Mouse (Mus musculus) megakaryocyte, adult 5-6 weeks (primary cell): ENCODE data around the gene Ptprs. TPM values are rescaled to one million over a fixed set of nuclear protein-coding genes. Genes with fewer than 3 reads are reported as not detected.

Experiments used
- ATAC-seq: 2 replicates; pipeline ENCODE4 v1.8.0; 2016; ENCODE audit warnings: mild to moderate bottlenecking, inconsistent platforms; ENCODE audit not compliant: poor library complexity, severe bottlenecking
- total RNA-seq, 2 experiments: library from RNA; stranded (forward) in 1 of 2; stranded (reverse) in 1 of 2; fragments of 153-499, 151-499 nt in 1 of 2; fragments of 221-1000, 200-1000 nt in 1 of 2; gene quantifications; 2 replicates each; pipeline versions ENCODE4 v1.2.3 to v1.2.4; 2015 to 2017

Ptprs gene
- total RNA-seq, 2 experiments from 2014 or later: 17.3 to 18.6 TPM

- ATAC-seq: no peak
Observed at GRCm38 (mm10) chr17:56494480-56494879, 18.2 kb upstream of the Ptprs start.

GRCm38 (mm10) chr17:56493841-56494240, 17.6 kb upstream of the Ptprs start:
- no peak for ATAC-seq

GRCm38 (mm10) chr17:56490438-56491152, 14.3 kb upstream of the Ptprs start:
- ATAC-seq: no peak

GRCm38 (mm10) chr17:56488028-56488427, 11.7 kb upstream of the Ptprs start:
- no peak for ATAC-seq

- ATAC-seq: peak; percentile 60; the same call in 1 of the 2 replicates
Observed at GRCm38 (mm10) chr17:56487441-56487888, 11.2 kb upstream of the Ptprs start.

GRCm38 (mm10) chr17:56485926-56486325, 9.6 kb upstream of the Ptprs start:
- no peak for ATAC-seq

GRCm38 (mm10) chr17:56485118-56485517, 8.8 kb upstream of the Ptprs start:
- no peak for ATAC-seq

- no peak for ATAC-seq
Observed at GRCm38 (mm10) chr17:56482671-56483070, 6.4 kb upstream of the Ptprs start.

- ATAC-seq: peak; percentile 66
Observed at GRCm38 (mm10) chr17:56479358-56479757, 3.1 kb upstream of the Ptprs start.

GRCm38 (mm10) chr17:56478191-56478611, 1.9 kb upstream of the Ptprs start:
- ATAC-seq: peak; percentile 6; the same call in 1 of the 2 replicates

GRCm38 (mm10) chr17:56477191-56477818, 1.0 kb upstream of the Ptprs start:
- ATAC-seq: no peak

- ATAC-seq: 0 out of 2 replicates have a peak, but pooled peaks have one; percentile 9
Observed at GRCm38 (mm10) chr17:56475584-56476401, 490 bp downstream of the Ptprs start.

GRCm38 (mm10) chr17:56474831-56475581, 1.3 kb downstream of the Ptprs start:
- ATAC-seq: no peak

- no peak for ATAC-seq
Observed at GRCm38 (mm10) chr17:56474311-56474830, 1.9 kb downstream of the Ptprs start.

- no peak for ATAC-seq
Observed at GRCm38 (mm10) chr17:56473611-56473905, 2.7 kb downstream of the Ptprs start.

- peak; percentile 58 for ATAC-seq
Observed at GRCm38 (mm10) chr17:56472733-56473610, 3.3 kb downstream of the Ptprs start.

GRCm38 (mm10) chr17:56472121-56472520, 4.2 kb downstream of the Ptprs start:
- no peak for ATAC-seq

- no peak for ATAC-seq
Observed at GRCm38 (mm10) chr17:56471136-56471535, 5.1 kb downstream of the Ptprs start.

GRCm38 (mm10) chr17:56470571-56470970, 5.7 kb downstream of the Ptprs start:
- ATAC-seq: no peak

GRCm38 (mm10) chr17:56470001-56470436, 6.3 kb downstream of the Ptprs start:
- ATAC-seq: no peak
